Mouse (Mus musculus): ENCODE data around the gene Ankrd34a. TPM values are rescaled to one million over a fixed set of nuclear protein-coding genes. Genes with fewer than 3 reads are reported as not detected.

The Ankrd34a gene
- total and polyA plus RNA-seq, 3 experiments: 0.04 to 0.11 TPM; not detected in 1

DNA sequence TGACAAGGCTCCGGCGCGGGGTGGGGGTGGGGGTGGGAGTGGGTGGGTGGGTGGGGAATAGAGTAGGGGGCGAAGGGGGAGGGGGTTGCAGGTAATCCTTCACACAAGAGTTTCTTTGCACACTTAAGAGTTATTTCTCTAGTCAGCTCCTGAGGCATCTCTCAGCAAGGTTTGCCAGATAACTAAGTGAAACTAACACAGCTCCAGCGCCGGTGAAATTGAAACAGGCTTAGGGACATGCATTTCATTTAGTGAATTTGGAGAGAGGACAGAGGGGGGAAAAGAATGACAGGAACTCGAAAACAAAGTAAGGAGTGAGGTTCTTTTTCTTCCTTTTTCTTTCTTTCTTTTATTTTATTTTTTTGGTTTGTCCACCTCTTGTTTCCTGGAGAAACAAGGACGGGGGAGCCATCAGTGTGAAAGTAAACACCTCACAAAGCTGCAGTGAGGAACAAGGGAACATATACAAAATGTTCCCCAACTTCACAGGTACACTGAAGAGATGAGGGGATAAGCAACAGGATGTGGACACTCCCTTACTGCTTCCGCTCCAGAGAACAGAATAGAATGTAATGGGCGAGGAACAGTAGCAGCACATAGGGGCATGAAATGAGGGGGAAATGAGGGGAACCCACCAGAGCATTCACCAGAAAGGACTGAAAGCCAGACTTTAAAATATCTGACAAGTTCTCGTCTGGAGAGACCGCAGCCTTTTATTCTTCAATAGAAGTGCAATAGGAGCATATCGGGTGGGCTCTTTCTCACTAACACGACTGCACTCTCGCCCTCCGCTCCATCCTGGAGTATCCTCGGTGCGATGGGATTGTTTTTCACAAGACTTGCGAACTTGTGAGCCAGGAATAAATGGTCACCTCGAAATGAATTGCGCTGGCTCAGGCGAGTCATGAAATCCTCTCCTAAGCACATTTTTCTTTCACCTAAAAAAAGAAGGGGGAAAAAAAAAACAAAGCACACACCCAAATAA, 39.5 kb upstream of the Ankrd34a start:
- TF ChIP-seq GABPA (IDR thresholded peaks at IDR 0.05; ENCODE audit: insufficient replicate concordance, low read depth, low read length) (no peak), E2F4 (IDR thresholded peaks at IDR 0.05; ENCODE audit: insufficient replicate concordance, low read depth, low read length) (no peak), SMC3 (IDR thresholded peaks at IDR 0.05; ENCODE audit: low read depth, low read length) (no peak), ZC3H11A (IDR thresholded peaks at IDR 0.05; ENCODE audit: low read depth, low read length) (no peak), KAT2A (IDR thresholded peaks at IDR 0.05; ENCODE audit: insufficient replicate concordance, low read length) (no peak), BHLHE40 (IDR thresholded peaks at IDR 0.05; ENCODE audit: low read depth, low read length) (no peak), MAZ (IDR thresholded peaks at IDR 0.05; ENCODE audit: low read depth, low read length) (0 out of 2 replicates have a peak, but pooled peaks have one; percentile 6), PAX5 (IDR thresholded peaks at IDR 0.05; ENCODE audit: low read length) (no peak), MEF2A (IDR thresholded peaks at IDR 0.05; ENCODE audit: borderline replicate concordance, low read depth, low read length) (no peak), TCF12 (IDR thresholded peaks at IDR 0.05; ENCODE audit: low read depth, low read length) (peak; percentile 34; the same call in 1 of the 2 replicates), JUN (IDR thresholded peaks at IDR 0.05; ENCODE audit: insufficient read depth, low read depth, low read length) (no peak), SIN3A (IDR thresholded peaks at IDR 0.05; ENCODE audit: low read length) (0 out of 2 replicates have a peak, but pooled peaks have one; percentile 18), MAX (IDR thresholded peaks at IDR 0.05; ENCODE audit: low read length) (no peak), POLR2A (IDR thresholded peaks at IDR 0.05; ENCODE audit: low read depth, low read length) (no peak), TBP (conservative IDR thresholded peaks at IDR 0.05; ENCODE audit: low read depth, low read length) (no peak)
- in situ Hi-C loops (cut with MboI; ENCODE audit: low pct_ligation_motif_present, low pct_unique_long_range_greater_than_20kb, low sequenced_read_pairs): no loop called here
- H3K4me2 ChIP-seq (ENCODE audit: insufficient read depth, low read depth, poor library complexity, severe bottlenecking): peak overlapping the region; percentile 90
- no peaks in the 10 kb centered on the region for H3K9me3 ChIP-seq (replicated peaks; ENCODE audit: low read length)
- DNase-seq (ENCODE audit: extremely low read depth): no peak
- H3K4me1 ChIP-seq (ENCODE audit: control insufficient read depth in 1 of 2, insufficient read depth in 2 of 2): peaks cover 4 to 35% of the 10 kb centered on the region in 2 experiments; a peak in 3 of 4 replicates
- peak overlapping the region; percentile 43 for H3K27ac ChIP-seq (ENCODE audit: insufficient read depth, low read depth)
- H3K36me3 ChIP-seq (replicated peaks in 1 of 2; ENCODE audit: control insufficient read depth in 1 of 2, insufficient read depth in 1 of 2, low read length in 1 of 2): peaks cover 27 to 29% of the 10 kb centered on the region in 2 experiments
- H3K9ac ChIP-seq (ENCODE audit: insufficient read depth, low read depth): peak overlapping the region; percentile 99
- H3K4me3 ChIP-seq (replicated peaks in 1 of 3; ENCODE audit: low read depth in 2 of 3, low read length in 2 of 3, poor library complexity in 1 of 3): peak overlapping the region; percentile 60 to 77 (median 68)
- H3K79me2 ChIP-seq (replicated peaks; ENCODE audit: control insufficient read depth, extremely low read depth, insufficient read depth, poor library complexity, severe bottlenecking): peaks cover 41% of the 10 kb centered on the region
- dilution Hi-C loops (cut with MboI; ENCODE audit: extremely low pct_ligation_motif_present, extremely low pct_unique_long_range_greater_than_20kb, low sequenced_read_pairs): no loop called here
- H3K27me3 ChIP-seq (replicated peaks): no peaks in the 10 kb centered on the region

DNA sequence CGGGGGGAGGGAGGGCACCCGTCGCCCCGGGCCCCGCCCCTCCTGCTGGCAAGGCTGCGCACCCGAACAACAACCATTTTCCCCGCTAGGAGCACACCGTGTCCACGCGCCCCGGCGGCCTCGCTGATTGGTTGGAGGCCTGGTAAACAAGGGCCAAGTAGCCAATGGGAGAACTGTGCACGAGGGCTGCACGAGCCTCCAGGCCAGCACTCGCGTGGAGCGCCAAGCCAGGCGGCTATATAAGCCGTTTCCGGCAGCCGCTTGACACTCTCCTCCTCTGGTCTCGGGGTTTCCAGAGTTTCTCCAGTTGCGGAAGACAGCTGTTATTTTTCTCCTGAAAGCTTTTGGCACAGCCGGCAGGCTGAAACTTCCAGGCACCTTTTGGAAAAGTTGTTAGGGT, 38.7 kb upstream of the Ankrd34a start, which contains the start of gene Txnip:
TSS of gene Txnip (plus strand) at position 264 of the 400 bp plus-strand sequence.
- dilution Hi-C loops (cut with MboI; ENCODE audit: extremely low pct_ligation_motif_present, extremely low pct_unique_long_range_greater_than_20kb, low sequenced_read_pairs): no loop called here
- peaks cover 8 to 41% of the 10 kb centered on the region in 2 experiments for H3K4me1 ChIP-seq (ENCODE audit: control insufficient read depth in 1 of 2, insufficient read depth in 2 of 2)
- peak; percentile 100 for TF ChIP-seq NELFE (IDR thresholded peaks at IDR 0.05; ENCODE audit: low read depth, low read length)
- TF ChIP-seq UBTF (IDR thresholded peaks at IDR 0.05; ENCODE audit: low read depth, low read length): no peak
- peak; percentile 98 for TF ChIP-seq BHLHE40 (IDR thresholded peaks at IDR 0.05; ENCODE audit: low read depth, low read length)
- TF ChIP-seq JUND (conservative IDR thresholded peaks at IDR 0.05; ENCODE audit: low read depth, low read length): no peak
- TF ChIP-seq MAFK (IDR thresholded peaks at IDR 0.05; ENCODE audit: insufficient replicate concordance, low read length): no peak
- TF ChIP-seq ZNF384 (IDR thresholded peaks at IDR 0.05; ENCODE audit: low read depth, low read length): no peak
- TF ChIP-seq NRF1 (IDR thresholded peaks at IDR 0.05; ENCODE audit: low read depth, low read length): peak; percentile 65
- no peak for TF ChIP-seq CHD1 (IDR thresholded peaks at IDR 0.05; ENCODE audit: low read depth, low read length)
- TF ChIP-seq MAX (IDR thresholded peaks at IDR 0.05; ENCODE audit: low read length): peak; percentile 95
- TF ChIP-seq POLR2AphosphoS2 (IDR thresholded peaks at IDR 0.05; ENCODE audit: low read depth, low read length): peak; percentile 98
- peak; percentile 93 for TF ChIP-seq ETS1 (conservative IDR thresholded peaks at IDR 0.05; ENCODE audit: low read depth, low read length)
- peak; percentile 95 for TF ChIP-seq ELF1 (IDR thresholded peaks at IDR 0.05; ENCODE audit: low read depth, low read length)
- TF ChIP-seq CHD2 (IDR thresholded peaks at IDR 0.05; ENCODE audit: low read length): peak; percentile 95
- TF ChIP-seq USF2 (conservative IDR thresholded peaks at IDR 0.05; ENCODE audit: low read depth, low read length): peak; percentile 23; the same call in 1 of the 2 replicates
- TF ChIP-seq TBP (conservative IDR thresholded peaks at IDR 0.05; ENCODE audit: low read depth, low read length): peak; percentile 99
- peak; percentile 100 for TF ChIP-seq POLR2A (IDR thresholded peaks at IDR 0.05; ENCODE audit: low read depth, low read length)
- peak; percentile 50 for TF ChIP-seq HCFC1 (IDR thresholded peaks at IDR 0.05; ENCODE audit: low read depth, low read length)
- no peak for TF ChIP-seq MYC (IDR thresholded peaks at IDR 0.05; ENCODE audit: low read depth, low read length)
- peak; percentile 88; the same call in 1 of the 2 replicates for TF ChIP-seq MEF2A (IDR thresholded peaks at IDR 0.05; ENCODE audit: borderline replicate concordance, low read depth, low read length)

More for the DNA sequence above, 38.7 kb upstream of the Ankrd34a start, which contains the start of gene Txnip:
- peak within 1 kb of the TSS; percentile 90 for H3K4me2 ChIP-seq (ENCODE audit: insufficient read depth, low read depth, poor library complexity, severe bottlenecking)
- H3K27ac ChIP-seq (ENCODE audit: insufficient read depth, low read depth): peak within 1 kb of the TSS; percentile 98
- in situ Hi-C loops (cut with MboI; ENCODE audit: low pct_ligation_motif_present, low pct_unique_long_range_greater_than_20kb, low sequenced_read_pairs): no loop called here
- peak; percentile 99 for DNase-seq (ENCODE audit: extremely low read depth)
- H3K9ac ChIP-seq (ENCODE audit: insufficient read depth, low read depth): peak within 1 kb of the TSS; percentile 99
- H3K4me3 ChIP-seq (replicated peaks in 1 of 3; ENCODE audit: low read depth in 2 of 3, low read length in 2 of 3, poor library complexity in 1 of 3): peak within 1 kb of the TSS; percentile 77 to 100 (median 78)
- H3K79me2 ChIP-seq (replicated peaks; ENCODE audit: control insufficient read depth, extremely low read depth, insufficient read depth, poor library complexity, severe bottlenecking): peaks cover 41% of the 10 kb centered on the region
- no peaks in the 10 kb centered on the region for H3K27me3 ChIP-seq (replicated peaks)
- H3K36me3 ChIP-seq (replicated peaks in 1 of 2; ENCODE audit: control insufficient read depth in 1 of 2, insufficient read depth in 1 of 2, low read length in 1 of 2): peaks cover 28 to 30% of the 10 kb centered on the region in 2 experiments
- H3K9me3 ChIP-seq (replicated peaks; ENCODE audit: low read length): no peaks in the 10 kb centered on the region

Measured in CH12.LX (cell line).